Mouse (Mus musculus) inflammation-experienced regulatory T-cells, adult 16 weeks (primary cell): ENCODE measurements around the gene Olfr259. TPM values are rescaled to one million over a fixed set of nuclear protein-coding genes. Genes with fewer than 3 reads are reported as not detected.

ENCODE experiments used
- polyA plus RNA-seq: library from polyadenylated mRNA; unstranded; fragments of 100-300 nt; shearing (Covaris generic); gene quantifications from one replicate; pipeline ENCODE4 v1.2.1, GENCODE M21; 2017

Olfr259 gene
- not detected for polyA plus RNA-seq

DNA sequence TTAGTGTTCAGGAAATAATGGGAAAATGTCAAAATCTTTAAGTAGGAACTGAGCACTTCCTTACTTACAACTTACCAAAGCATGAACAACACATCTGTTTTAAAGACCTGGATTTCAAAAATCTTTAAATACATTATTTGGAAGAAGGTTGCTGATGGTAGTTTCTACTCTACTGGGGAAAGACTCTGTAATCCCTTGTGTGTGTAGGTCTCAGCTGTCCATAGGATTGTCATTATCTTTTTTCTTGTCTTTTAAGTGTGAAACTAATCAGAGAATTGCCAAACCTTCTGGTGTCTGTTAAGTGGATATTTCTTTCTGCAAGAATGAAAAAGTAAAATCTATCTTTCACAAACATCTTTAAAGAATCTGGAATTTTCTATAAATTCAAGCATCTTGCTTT lies at the start of gene Olfr259:
Olfr259 (minus strand) TSS at position 101 of the 400 bp plus-strand sequence.

DNA sequence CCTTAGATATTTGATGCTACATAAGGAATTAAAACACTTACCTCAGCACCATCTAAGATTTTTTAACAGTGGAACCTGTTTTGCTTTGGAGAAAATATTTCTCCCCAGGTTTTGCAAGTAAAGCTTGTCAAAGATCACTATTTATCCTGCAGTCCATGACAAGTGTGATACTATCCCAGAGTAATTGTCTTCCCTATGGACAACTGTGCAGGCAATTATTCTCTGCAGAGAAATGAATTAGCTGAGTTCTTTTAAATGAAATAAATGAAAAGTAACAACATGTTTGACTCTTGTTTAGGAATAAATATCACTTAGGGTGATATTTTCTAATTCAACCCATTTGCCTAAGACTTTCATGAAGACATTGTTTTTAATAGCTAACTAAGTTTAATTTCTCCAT lies 38.2 kb upstream of the Olfr259 start, which contains the start of gene Olfr1111:
Olfr1111 (minus strand) TSS at position 101 of the 400 bp plus-strand sequence.

DNA sequence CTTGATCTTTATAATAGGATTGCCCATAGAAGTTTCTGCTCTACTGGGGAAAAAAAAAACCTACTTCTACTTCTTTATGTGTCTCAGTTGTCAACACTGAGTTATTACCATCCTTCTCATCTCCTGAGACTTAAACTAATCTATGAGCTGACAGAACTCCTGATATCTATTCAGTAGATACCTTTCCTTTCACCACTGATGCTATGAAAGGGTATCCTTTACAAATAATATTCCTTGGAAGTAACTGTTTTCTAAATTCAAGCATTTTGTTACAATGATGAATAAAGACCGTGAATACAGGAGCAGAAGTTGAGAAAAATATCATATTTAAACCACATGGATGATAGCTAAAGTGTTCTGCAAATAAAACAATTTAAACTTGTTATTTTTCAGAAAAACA lies 25.8 kb upstream of the Olfr259 start, which contains the start of gene Olfr1110:
Olfr1110 (minus strand) TSS at position 101 of the 400 bp plus-strand sequence.

DNA sequence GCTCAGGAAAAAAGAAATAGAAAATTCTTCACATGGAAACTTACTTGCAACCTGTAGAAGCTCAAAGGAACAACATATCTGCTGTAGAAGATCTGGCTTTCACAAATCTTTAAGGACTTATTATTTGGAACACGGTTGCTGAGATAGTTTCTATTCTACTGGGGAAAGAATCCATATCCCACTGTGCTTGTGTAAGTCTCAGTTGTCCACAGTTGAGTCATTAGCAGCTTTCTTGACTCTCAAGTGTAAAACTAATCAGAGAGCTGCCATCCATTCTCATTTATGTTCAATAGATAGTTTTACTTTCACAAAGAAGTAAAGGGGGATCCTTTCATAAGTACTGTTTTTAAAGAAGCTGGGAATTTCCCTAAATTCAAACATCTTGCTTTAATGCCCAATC lies 18.5 kb downstream of the Olfr259 start, which contains the start of gene Olfr1109:
Olfr1109 (minus strand) TSS at position 101 of the 400 bp plus-strand sequence.

DNA sequence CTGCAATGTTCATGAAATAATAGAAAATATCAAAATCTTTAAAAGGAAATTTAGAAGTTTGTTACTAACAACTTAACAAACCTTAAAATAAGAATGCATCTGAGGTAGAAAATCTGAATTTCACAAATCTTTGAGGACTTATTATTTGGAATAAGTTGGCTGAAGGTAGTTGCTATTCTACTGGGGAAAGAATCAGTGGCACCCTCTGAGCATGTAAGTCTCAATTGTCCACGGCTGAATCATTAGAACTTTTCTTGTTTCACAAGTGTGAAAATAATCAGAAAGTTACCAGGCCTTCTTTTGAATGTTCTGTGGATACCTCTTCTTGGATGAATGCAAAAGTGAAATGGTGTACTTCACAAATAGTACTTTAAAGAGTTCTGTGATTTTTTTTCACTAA lies 38.6 kb downstream of the Olfr259 start, which contains the start of gene Olfr1107:
Olfr1107 (minus strand) TSS at position 101 of the 400 bp plus-strand sequence.

Other genes with a start within 250 kb of the Olfr259 start
- not detected for gene Gm13723, start 239.8 kb downstream of the Olfr259 start, polyA plus RNA-seq
- gene Olfr1097, start 222.4 kb downstream of the Olfr259 start, polyA plus RNA-seq = not detected
- gene Olfr1098, start 190.0 kb downstream of the Olfr259 start, polyA plus RNA-seq = not detected
- not detected for gene Olfr1099, start 153.9 kb downstream of the Olfr259 start, polyA plus RNA-seq
- gene Olfr1100, start 134.6 kb downstream of the Olfr259 start, polyA plus RNA-seq = not detected
- not detected for gene Olfr1101, start 123.3 kb downstream of the Olfr259 start, polyA plus RNA-seq
- gene Olfr1102, start 116.2 kb downstream of the Olfr259 start, polyA plus RNA-seq = not detected
- gene Olfr1104, start 87.5 kb downstream of the Olfr259 start, polyA plus RNA-seq = not detected
- gene Olfr1105, start 78.0 kb downstream of the Olfr259 start, polyA plus RNA-seq = not detected
- gene Olfr1106, start 62.3 kb downstream of the Olfr259 start, polyA plus RNA-seq = not detected
- gene Olfr1107, start 38.8 kb downstream of the Olfr259 start, polyA plus RNA-seq = not detected
- gene Olfr1109, start 18.6 kb downstream of the Olfr259 start, polyA plus RNA-seq = not detected
- gene Olfr1110, start 25.7 kb upstream of the Olfr259 start, polyA plus RNA-seq = not detected
- gene Olfr1111, start 38.1 kb upstream of the Olfr259 start, polyA plus RNA-seq = not detected
- gene Olfr1112, start 73.2 kb upstream of the Olfr259 start, polyA plus RNA-seq = not detected
- not detected for gene Olfr1113, start 94.4 kb upstream of the Olfr259 start, polyA plus RNA-seq
- not detected for gene Olfr1115, start 133.4 kb upstream of the Olfr259 start, polyA plus RNA-seq
- gene Olfr1116, start 153.0 kb upstream of the Olfr259 start, polyA plus RNA-seq = 0.02 TPM
- not detected for gene Olfr1118, start 193.0 kb upstream of the Olfr259 start, polyA plus RNA-seq
- gene Olfr1120, start 240.2 kb upstream of the Olfr259 start, polyA plus RNA-seq = not detected